Mouse (Mus musculus): ENCODE data around the gene Klhl28. TPM values are rescaled to one million over a fixed set of nuclear protein-coding genes. Genes with fewer than 3 reads are reported as not detected.

Klhl28 gene
- polyA plus RNA-seq, 1 experiment = 3.9 TPM

DNA sequence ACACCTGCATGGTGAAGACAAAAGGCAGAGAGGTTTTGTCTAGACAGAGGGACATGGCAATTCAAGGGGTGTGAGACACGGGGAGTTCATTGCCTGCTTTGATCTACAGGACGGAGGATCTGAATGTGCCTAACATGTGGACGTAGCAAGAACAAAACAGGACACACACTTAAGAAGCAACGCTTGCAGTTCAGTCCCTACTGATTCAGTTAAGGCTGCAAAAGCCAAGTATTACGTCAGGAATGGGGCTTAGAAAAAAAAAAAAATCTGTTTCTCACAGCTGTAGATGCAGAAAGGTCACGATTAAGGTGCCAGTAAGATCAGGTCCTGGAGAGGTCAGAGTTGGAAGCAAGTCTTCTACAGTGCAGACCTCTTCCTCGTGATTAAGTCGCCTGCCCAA, 62.1 kb downstream of the Klhl28 start:
- TF ChIP-seq CTCF (IDR thresholded peaks at IDR 0.05; ENCODE audit: control insufficient read depth, insufficient read depth, low read length) (no peak), POLR2A (IDR thresholded peaks at IDR 0.05; ENCODE audit: borderline replicate concordance, control insufficient read depth, low read depth, low read length) (no peak)
- Histone ChIP-seq H3K27ac (ENCODE audit: control insufficient read depth, insufficient read depth, low read depth, low read length, poor library complexity) (no peak overlapping the region), H3K4me1 (ENCODE audit: control insufficient read depth, insufficient read depth, low read length) (no peaks in the 10 kb centered on the region), H3K4me3 (replicated peaks; ENCODE audit: control insufficient read depth, low read depth, low read length) (no peak overlapping the region)
- WGBS = 71% methylated on average over 8 of the region's 8 CpGs

- Histone ChIP-seq H3K27ac (ENCODE audit: control insufficient read depth, insufficient read depth, low read depth, low read length, poor library complexity) (no peak overlapping the region), H3K4me1 (ENCODE audit: control insufficient read depth, insufficient read depth, low read length) (no peaks in the 10 kb centered on the region)
These were observed 62.8 kb downstream of the Klhl28 start for GRCm38 (mm10) chr12:64902506-64902905.

DNA sequence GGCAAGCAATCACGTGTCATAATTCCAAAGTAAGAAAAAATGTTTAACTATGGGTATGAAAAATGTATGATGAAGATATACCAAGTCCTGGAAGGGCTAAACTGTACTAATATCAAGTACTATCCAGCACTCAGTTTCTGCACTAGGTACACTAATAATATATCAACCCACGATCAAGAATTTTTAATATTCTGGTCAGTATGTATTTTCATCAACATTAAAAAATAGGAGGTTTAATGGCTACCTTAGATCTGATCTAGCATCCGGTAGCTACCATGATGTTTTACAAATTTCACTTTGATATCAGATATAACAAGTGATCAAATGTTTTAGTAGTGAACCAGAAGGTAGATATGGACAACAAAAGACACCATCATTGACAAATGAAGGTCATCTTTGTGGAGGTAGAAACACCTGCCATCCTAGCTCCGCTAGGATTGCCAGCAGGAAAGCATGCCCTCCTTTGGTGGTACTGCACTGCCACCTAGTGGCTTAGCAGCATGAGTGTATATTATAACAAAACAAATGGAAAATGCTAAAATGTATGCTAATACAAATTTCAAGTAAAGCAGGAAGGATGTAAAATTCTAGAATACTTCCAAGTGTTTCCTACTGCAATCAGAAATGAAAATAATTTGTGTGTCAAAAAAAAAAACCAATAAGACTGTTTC, 68.1 kb downstream of the Klhl28 start:
- Histone ChIP-seq H3K27ac (ENCODE audit: control insufficient read depth, insufficient read depth, low read depth, low read length, poor library complexity) (no peak overlapping the region), H3K4me3 (replicated peaks; ENCODE audit: control insufficient read depth, low read depth, low read length) (no peak overlapping the region), H3K4me1 (ENCODE audit: control insufficient read depth, insufficient read depth, low read length) (no peaks in the 10 kb centered on the region)
- 45% methylated on average over 4 of the region's 4 CpGs for WGBS
- TF ChIP-seq POLR2A (IDR thresholded peaks at IDR 0.05; ENCODE audit: borderline replicate concordance, control insufficient read depth, low read depth, low read length) (no peak), CTCF (IDR thresholded peaks at IDR 0.05; ENCODE audit: control insufficient read depth, insufficient read depth, low read length) (peak; percentile 80)

More at GRCm38 (mm10) chr12:64902506-64902905, 62.8 kb downstream of the Klhl28 start:
- TF ChIP-seq POLR2A (IDR thresholded peaks at IDR 0.05; ENCODE audit: borderline replicate concordance, control insufficient read depth, low read depth, low read length) (no peak), CTCF (IDR thresholded peaks at IDR 0.05; ENCODE audit: control insufficient read depth, insufficient read depth, low read length) (no peak)
- no peak overlapping the region for H3K4me3 ChIP-seq (replicated peaks; ENCODE audit: control insufficient read depth, low read depth, low read length)
- 45% methylated on average over 8 of the region's 8 CpGs for WGBS

Other genes with a start within 250 kb of the Klhl28 start
- gene Gm527, start 47.6 kb downstream of the Klhl28 start, polyA plus RNA-seq (2011; ENCODE audit: insufficient read depth, insufficient read length, low replicate concordance, missing spikeins) = 1.7 and 3.3 TPM in 2 replicates
- gene Togaram1, start 270 bp upstream of the Klhl28 start, polyA plus RNA-seq (2011; ENCODE audit: insufficient read depth, insufficient read length, low replicate concordance, missing spikeins) = 7.0 and 7.1 TPM in 2 replicates
- 15.9 and 22.2 TPM in 2 replicates for gene Prpf39, start 70.8 kb upstream of the Klhl28 start, polyA plus RNA-seq (2011; ENCODE audit: insufficient read depth, insufficient read length, low replicate concordance, missing spikeins)
- 41.2 and 73.8 TPM in 2 replicates for gene Fkbp3, start 108.5 kb upstream of the Klhl28 start, polyA plus RNA-seq (2011; ENCODE audit: insufficient read depth, insufficient read length, low replicate concordance, missing spikeins)
- gene Fancm, start 110.1 kb upstream of the Klhl28 start, polyA plus RNA-seq (2011; ENCODE audit: insufficient read depth, insufficient read length, low replicate concordance, missing spikeins) = 2.7 and 5.1 TPM in 2 replicates
- 18.3 and 28.5 TPM in 2 replicates for gene Mis18bp1, start 207.1 kb upstream of the Klhl28 start, polyA plus RNA-seq (2011; ENCODE audit: insufficient read depth, insufficient read length, low replicate concordance, missing spikeins)

All from bone marrow, adult 2 months (tissue).